ENCODE assay signal across 7 mouse cellular contexts in genomic region chr19:3935032-3935895, GRCm38 (mm10). TPM values are rescaled to one million over a fixed set of nuclear protein-coding genes. Genes with fewer than 3 reads are reported as not detected.
DNase-seq lines count a peak whose midpoint lies in the region; ATAC-seq and TF ChIP-seq lines count a peak whose summit lies in the region.

Gene Unc93b1 (plus strand): TSS chr19:3935186.

- peak within 1 kb of the TSS; percentile 72 for H3K4me2 ChIP-seq in hindbrain, embryonic 15.5 days

- peak; percentile 83 for DNase-seq in MN1 (ENCODE audit: low spot score)
- peak; percentile 65 for DNase-seq in brain, adult 2 months (ENCODE audit: low read depth, low spot score)
- DNase-seq in gastrocnemius, adult 2 months = peak; percentile 78
- DNase-seq in left cerebral cortex, postnatal 10 days (ENCODE audit: extremely low spot score in 1 of 2, low spot score in 2 of 2) = peak in 1 of 2 experiments; percentile 86
- peak; percentile 74 to 76 for DNase-seq in spleen, adult 18-20 months

- H3K4me1 ChIP-seq in hindbrain, embryonic 15.5 days (replicated peaks) = peaks cover 25% of the 10 kb centered on the region
- H3K4me1 ChIP-seq in megakaryocyte, embryonic 14.5 days = peaks cover 38% of the 10 kb centered on the region

- H3K27ac ChIP-seq in gastrocnemius, adult 2 months = peak within 1 kb of the TSS; percentile 80
- H3K27ac ChIP-seq in hindbrain, embryonic 15.5 days (replicated peaks) = no peak within 1 kb of the TSS

- H3K4me3 ChIP-seq in gastrocnemius, adult 2 months = peak within 1 kb of the TSS; percentile 89
- H3K4me3 ChIP-seq in hindbrain, embryonic 15.5 days = peak within 1 kb of the TSS; percentile 37
- peak within 1 kb of the TSS; percentile 95 for H3K4me3 ChIP-seq in megakaryocyte, embryonic 14.5 days (replicated peaks)

- TF ChIP-seq CTCF in gastrocnemius, adult 2 months (IDR thresholded peaks at IDR 0.05) = no peak

- intact Hi-C loops in gastrocnemius, adult 2 months (cut with DNase I) = no loop called here
- intact Hi-C loops in left cerebral cortex, postnatal 10 days (cut with DNase I) = no loop called here

- no peaks in the 10 kb centered on the region for H3K9me3 ChIP-seq in hindbrain, embryonic 15.5 days
- no peaks in the 10 kb centered on the region for H3K9me3 ChIP-seq in megakaryocyte, embryonic 14.5 days

- ATAC-seq in hindbrain, embryonic 15.5 days (ENCODE audit: low FRiP score, low read depth) = peak; percentile 69; the same call in 1 of the 2 replicates

- WGBS in hindbrain, embryonic 15.5 days = 9% methylated on average over 41 of the region's 42 CpGs

- H3K27me3 ChIP-seq in hindbrain, embryonic 15.5 days = peaks cover 10% of the 10 kb centered on the region; the same call in 1 of the 2 replicates
- peaks cover 18% of the 10 kb centered on the region for H3K27me3 ChIP-seq in megakaryocyte, embryonic 14.5 days (replicated peaks)

- H3K36me3 ChIP-seq in hindbrain, embryonic 15.5 days = no peaks in the 10 kb centered on the region
- H3K36me3 ChIP-seq in megakaryocyte, embryonic 14.5 days (replicated peaks; ENCODE audit: low read length) = no peaks in the 10 kb centered on the region

- H3K9ac ChIP-seq in hindbrain, embryonic 15.5 days = peak within 1 kb of the TSS; percentile 34; the same call in 1 of the 2 replicates

RNA-seq across cellular contexts. Expression of gene Unc93b1, which starts in this region (rescaled TPM):
- total RNA-seq in gastrocnemius, adult 2 months (2021) = 1 to 10 TPM; 3.6 to 6.4 TPM
- 11.9 and 14.0 TPM in 2 replicates for polyA plus RNA-seq in hindbrain, embryonic 15.5 days (2015; fragmentation: Nextera tagmentation; extraction: Ambion mirVana)
- total RNA-seq in left cerebral cortex, postnatal 10 days (2021) = 10 to 100 TPM; 15.0 to 16.3 TPM
- 30.5 and 188 TPM in 2 replicates for polyA plus RNA-seq in megakaryocyte, embryonic 14.5 days (2012; ENCODE audit: insufficient read depth, low replicate concordance)

Comparison
In these comparisons a context has a peak if more than half of its experiments do, and no peak if none do; other contexts are left out.
1. H3K4me3 ChIP-seq: peak in every context shown above with its lines; median percentile 95 in megakaryocyte, embryonic 14.5 days; 89 in gastrocnemius, adult 2 months; 37 in hindbrain, embryonic 15.5 days.